Mouse (Mus musculus) CH12.LX (cell line): ENCODE measurements around the gene Iqsec3. TPM values are rescaled to one million over a fixed set of nuclear protein-coding genes. Genes with fewer than 3 reads are reported as not detected.

ENCODE experiments used
- DNase-seq: peaks from one replicate; pipeline ENCODE4 v3.0.0-alpha.2; 2013; ENCODE audit errors: extremely low read depth
- H3K27ac ChIP-seq: 2 replicates; pipeline ENCODE4 v1.5.1; 2012; ENCODE audit warnings: low read depth, mild to moderate bottlenecking, control low read depth, moderate library complexity; ENCODE audit not compliant: insufficient read depth
- H3K27me3 ChIP-seq: replicated peaks from 2 replicates; pipeline ENCODE3; 2012; ENCODE audit warnings: inconsistent platforms
- H3K36me3 ChIP-seq, 2 experiments: replicated peaks in 1 of 2; 2 replicates each; pipeline versions ENCODE3 to v1.6.1; 2012; ENCODE audit warnings: inconsistent platforms in 1 of 2, low read length in 1 of 2, mild to moderate bottlenecking in 1 of 2, mixed read lengths in 1 of 2, moderate library complexity in 1 of 2; ENCODE audit not compliant: control insufficient read depth in 1 of 2, insufficient read depth in 1 of 2
- H3K4me1 ChIP-seq, 2 experiments: 2 replicates each; pipeline ENCODE4 v1.6.1; 2012; ENCODE audit warnings: inconsistent platforms in 1 of 2, moderate library complexity in 1 of 2; ENCODE audit not compliant: insufficient read depth in 2 of 2, control insufficient read depth in 1 of 2
- H3K4me2 ChIP-seq: 2 replicates; pipeline ENCODE4 v1.6.1; 2012; ENCODE audit warnings: low read depth, mild to moderate bottlenecking, control low read depth; ENCODE audit not compliant: poor library complexity, insufficient read depth, severe bottlenecking
- H3K4me3 ChIP-seq, 3 experiments: fragments of 150-350 bp in 1 of 3; sonication (generic) in 1 of 3; replicated peaks in 1 of 3; 2 replicates each; pipeline versions ENCODE3 to v1.5.1; 2011 to 2012; ENCODE audit warnings: low read depth in 2 of 3, low read length in 2 of 3, mild to moderate bottlenecking in 2 of 3, moderate library complexity in 2 of 3, control low read depth in 1 of 3, improper control_type of control experiment in 1 of 3, inconsistent platforms in 1 of 3, mixed read lengths in 1 of 3; ENCODE audit not compliant: poor library complexity in 1 of 3
- H3K79me2 ChIP-seq: replicated peaks from 2 replicates; pipeline ENCODE4 v1.6.1; 2012; ENCODE audit warnings: mild to moderate bottlenecking, moderate library complexity; ENCODE audit not compliant: control insufficient read depth, poor library complexity, insufficient read depth, severe bottlenecking; ENCODE audit errors: extremely low read depth
- H3K9ac ChIP-seq: 2 replicates; pipeline ENCODE4 v1.6.1; 2012; ENCODE audit warnings: low read depth, mild to moderate bottlenecking, control low read depth, moderate library complexity; ENCODE audit not compliant: insufficient read depth
- H3K9me3 ChIP-seq: replicated peaks from 2 replicates; pipeline ENCODE3; 2012; ENCODE audit warnings: low read length, inconsistent platforms, mixed read lengths
- CHD2 ChIP-seq: IDR thresholded peaks from 2 replicates; pipeline ENCODE4 v1.6.1; 2011; ENCODE audit warnings: low read length, improper control_type of control experiment
- EP300 ChIP-seq: IDR thresholded peaks from 2 replicates; pipeline ENCODE4 v1.6.1; 2011; ENCODE audit warnings: low read length, improper control_type of control experiment
- IRF4 ChIP-seq: IDR thresholded peaks from 2 replicates; pipeline ENCODE4 v1.6.1; 2014; ENCODE audit warnings: low read depth, mild to moderate bottlenecking, inconsistent platforms, low read length, improper control_type of control experiment
- MAFK ChIP-seq: IDR thresholded peaks from 2 replicates; pipeline ENCODE4 v1.6.1; 2011; ENCODE audit warnings: low read length, improper control_type of control experiment; ENCODE audit not compliant: insufficient replicate concordance
- MAX ChIP-seq: IDR thresholded peaks from 2 replicates; pipeline ENCODE4 v1.6.1; 2011; ENCODE audit warnings: low read length, improper control_type of control experiment
- MAZ ChIP-seq: IDR thresholded peaks from 2 replicates; pipeline ENCODE4 v1.6.1; 2012; ENCODE audit warnings: low read depth, mild to moderate bottlenecking, inconsistent platforms, low read length, improper control_type of control experiment, moderate library complexity
- NRF1 ChIP-seq: IDR thresholded peaks from 2 replicates; pipeline ENCODE4 v1.6.1; 2014; ENCODE audit warnings: low read depth, mild to moderate bottlenecking, inconsistent platforms, low read length, improper control_type of control experiment, moderate library complexity
- POLR2AphosphoS2 ChIP-seq: IDR thresholded peaks from 2 replicates; pipeline ENCODE4 v1.6.1; 2011; ENCODE audit warnings: low read depth, low read length, improper control_type of control experiment
- SMC3 ChIP-seq: IDR thresholded peaks from 2 replicates; pipeline ENCODE4 v1.6.1; 2011; ENCODE audit warnings: low read depth, low read length, improper control_type of control experiment
- TBP ChIP-seq: conservative IDR thresholded peaks from 2 replicates; pipeline ENCODE4 v1.6.1; 2011; ENCODE audit warnings: low read depth, low read length, improper control_type of control experiment
- ZC3H11A ChIP-seq: IDR thresholded peaks from 2 replicates; pipeline ENCODE4 v1.6.1; 2012; ENCODE audit warnings: low read depth, mild to moderate bottlenecking, inconsistent platforms, low read length, improper control_type of control experiment
- dilution Hi-C: fragments of 300-500 bp; cut with MboI; formaldehyde crosslinking; loops from 2 replicates; pipeline ENCODE4 v1.14.3; 2020; ENCODE audit warnings: low sequenced_read_pairs; ENCODE audit not compliant: extremely low pct_unique_long_range_greater_than_20kb, extremely low pct_ligation_motif_present
- in situ Hi-C: fragments of 300-500 bp; cut with MboI; formaldehyde crosslinking; loops from 3 replicates; pipeline ENCODE4 v1.14.3; 2019; ENCODE audit warnings: low sequenced_read_pairs, low pct_ligation_motif_present, low pct_unique_long_range_greater_than_20kb, mixed read lengths
- polyA plus RNA-seq: library from polyadenylated mRNA; unstranded; fragments of >175 nt; gene quantifications from 2 replicates; pipeline ENCODE4 v1.2.1, GENCODE M21; 2012; ENCODE audit warnings: low read depth; ENCODE audit not compliant: insufficient read length
- total RNA-seq, 2 experiments: library from RNA; depleted of rRNA; stranded (reverse); fragments of 300-350 nt in 1 of 2; fragments of >200 nt in 1 of 2; gene quantifications; 2 replicates each; pipeline ENCODE4 v1.2.3; 2012 to 2014

The Iqsec3 gene
- total and polyA plus RNA-seq, 3 experiments: not detected

DNA sequence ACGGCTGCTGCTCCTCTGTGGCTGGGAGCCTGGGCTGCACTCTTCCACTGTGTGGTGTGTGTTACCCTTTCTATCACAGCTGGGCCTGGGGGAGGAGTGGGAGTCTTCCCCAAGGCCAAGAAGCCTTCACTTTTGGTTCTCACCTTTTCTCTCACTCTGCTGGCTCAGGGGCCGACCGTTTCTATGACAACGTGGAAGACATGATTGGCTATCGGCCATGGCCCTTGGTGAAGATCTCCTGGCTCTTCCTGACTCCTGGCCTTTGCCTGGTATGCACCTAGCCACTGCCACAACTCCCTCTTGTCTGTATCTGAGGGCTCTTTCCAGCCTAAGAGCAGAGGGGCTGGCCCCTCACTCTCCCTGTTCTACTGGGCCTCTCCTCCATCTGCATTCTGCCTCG, 110.4 kb downstream of the Iqsec3 start:
- in situ Hi-C loops: loop anchor here (10.0 kb wide), 2 partner anchors 178 to 388 kb away; partner anchors contain the start of gene Pex26
- no peaks in the 10 kb centered on the region for H3K27me3 ChIP-seq
- H3K4me2 ChIP-seq: no peak overlapping the region
- dilution Hi-C loops: no loop called here
- H3K4me1 ChIP-seq: peaks cover 0 to 10% of the 10 kb centered on the region in 2 experiments; a peak in 2 of 4 replicates
- no peak overlapping the region for H3K9ac ChIP-seq
- no peak for DNase-seq
- H3K4me3 ChIP-seq: no peak overlapping the region
- H3K79me2 ChIP-seq: no peaks in the 10 kb centered on the region
- TF ChIP-seq TBP: no peak
- TF ChIP-seq MAFK: no peak
- no peak overlapping the region for H3K27ac ChIP-seq
- no peaks in the 10 kb centered on the region for H3K9me3 ChIP-seq
- peaks cover 0 to 28% of the 10 kb centered on the region in 2 experiments for H3K36me3 ChIP-seq

DNA sequence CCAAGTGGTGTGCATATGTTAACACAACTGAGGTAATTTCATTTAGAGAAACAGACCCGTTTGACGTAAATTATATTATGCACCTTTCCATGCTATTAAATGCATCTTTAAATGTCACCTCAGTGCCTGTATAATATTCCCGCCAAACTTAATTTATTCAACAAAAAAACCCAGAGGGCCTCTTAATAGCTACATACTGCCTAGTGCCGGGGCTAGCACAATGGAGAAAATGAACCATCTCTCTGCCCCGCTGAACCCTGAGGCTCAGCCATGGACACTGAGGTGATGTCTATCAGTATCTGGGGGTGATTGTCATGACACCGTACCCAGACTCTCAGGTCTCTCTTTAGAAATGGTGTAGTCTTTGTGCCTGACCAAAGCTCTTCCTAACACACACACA, 116.2 kb downstream of the Iqsec3 start:
- no peak for DNase-seq

DNA sequence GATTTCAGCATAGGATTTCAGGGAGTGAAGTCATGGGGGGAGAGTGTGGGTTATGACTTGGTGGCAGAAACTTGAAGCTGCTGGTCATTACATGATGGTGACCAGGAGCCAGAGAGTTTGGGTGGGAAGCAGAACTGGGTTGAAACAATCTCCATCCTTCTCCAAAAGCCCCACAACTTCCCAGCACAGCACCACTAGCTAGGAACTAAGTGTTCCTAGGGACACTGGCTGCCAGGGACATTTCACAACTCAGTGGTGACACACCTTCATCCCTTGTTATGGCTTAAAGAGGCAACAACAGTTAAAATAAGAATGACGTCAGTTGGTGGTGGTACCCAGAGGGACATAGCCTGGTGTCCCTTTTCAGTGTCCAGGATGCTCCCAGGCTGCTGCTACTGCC, 117.4 kb downstream of the Iqsec3 start:
- DNase-seq: no peak
- Histone ChIP-seq H3K27ac (no peak overlapping the region), H3K36me3 (peaks cover 0 to 26% of the 10 kb centered on the region in 2 experiments), H3K4me2 (no peak overlapping the region), H3K4me1 (peaks cover 0 to 9% of the 10 kb centered on the region in 2 experiments; a peak in 2 of 4 replicates), H3K9me3 (no peaks in the 10 kb centered on the region), H3K4me3 (no peak overlapping the region), H3K27me3 (no peaks in the 10 kb centered on the region), H3K9ac (no peak overlapping the region), H3K79me2 (no peaks in the 10 kb centered on the region)
- TF ChIP-seq TBP (no peak), CHD2 (no peak), IRF4 (no peak), MAX (no peak), ZC3H11A (no peak), NRF1 (no peak), MAZ (no peak)
- dilution Hi-C loops: no loop called here
- in situ Hi-C loops: no loop called here

More for the DNA sequence above, 116.2 kb downstream of the Iqsec3 start:
- H3K79me2 ChIP-seq: no peaks in the 10 kb centered on the region
- TF ChIP-seq EP300 (no peak), POLR2AphosphoS2 (no peak), SMC3 (no peak)
- H3K27me3 ChIP-seq: no peaks in the 10 kb centered on the region
- dilution Hi-C loops (no loop called here), in situ Hi-C loops (no loop called here)
- H3K4me3 ChIP-seq: no peak overlapping the region
- peaks cover 0 to 9% of the 10 kb centered on the region in 2 experiments; a peak in 2 of 4 replicates for H3K4me1 ChIP-seq
- no peak overlapping the region for H3K4me2 ChIP-seq
- H3K27ac ChIP-seq: no peak overlapping the region
- peaks cover 0 to 27% of the 10 kb centered on the region in 2 experiments for H3K36me3 ChIP-seq
- H3K9me3 ChIP-seq: no peaks in the 10 kb centered on the region
- no peak overlapping the region for H3K9ac ChIP-seq
